8 mouse cellular contexts compared by ENCODE assay signal in genomic region chr13:31458883-31459282, GRCm38 (mm10).
DNase-seq lines count a peak whose midpoint lies in the region.

No protein-coding gene starts in this region.

- DNase-seq in layer of hippocampus, adult 11-12 months (ENCODE audit: low spot score) = peak; percentile 12
- no peak for DNase-seq in layer of hippocampus, adult 9-10 months (ENCODE audit: low spot score)
- peak; percentile 86 for DNase-seq in adipocyte (ENCODE audit: low spot score)
- peak; percentile 8 to 16 for DNase-seq in adrenal gland, postnatal 4 days (ENCODE audit: low spot score in 2 of 2)
- peak; percentile 62 for DNase-seq in lung, postnatal 14 days
- no peak for DNase-seq in c-Kit-positive CD71-positive TER-119-positive erythroid progenitor cells, embryonic 14.5 days (ENCODE audit: low spot score)
- DNase-seq in urinary bladder, adult 2 months (ENCODE audit: low spot score) = no peak
- DNase-seq in spleen, adult 12 weeks (ENCODE audit: low spot score) = no peak

Comparison
In these comparisons a context has a peak if more than half of its experiments do, and no peak if none do; other contexts are left out.
1. DNase-seq: peak in layer of hippocampus, adult 11-12 months (single experiment), adipocyte (single experiment), adrenal gland, postnatal 4 days (2 of 2) and lung, postnatal 14 days (single experiment); none in layer of hippocampus, adult 9-10 months (single experiment), c-Kit-positive CD71-positive TER-119-positive erythroid progenitor cells, embryonic 14.5 days (single experiment), urinary bladder, adult 2 months (single experiment) and spleen, adult 12 weeks (single experiment).